Mouse (Mus musculus) C2C12 (cell line): Measurements from ENCODE around the gene Crabp2.

Experiments used
- CEBPB ChIP-seq: IDR thresholded peaks from one replicate; pipeline ENCODE4 v1.6.1; 2011; ENCODE audit warnings: low read depth, mild to moderate bottlenecking, control low read depth, moderate library complexity
- CTCF ChIP-seq: IDR thresholded peaks from one replicate; pipeline ENCODE4 v1.5.1; 2011; ENCODE audit not compliant: control insufficient read depth, insufficient read depth, insufficient read length
- MYOD1 ChIP-seq: IDR thresholded peaks from one replicate; pipeline ENCODE4 v1.6.1; 2011; ENCODE audit warnings: low read depth; ENCODE audit not compliant: control insufficient read depth, insufficient read length
- MYOG ChIP-seq: IDR thresholded peaks from one replicate; pipeline ENCODE4 v1.6.1; 2011; ENCODE audit not compliant: control insufficient read depth, insufficient read length; ENCODE audit errors: extremely low read depth

- TF ChIP-seq CTCF: no peak
- TF ChIP-seq CEBPB: no peak
- no peak for TF ChIP-seq MYOD1
- no peak for TF ChIP-seq MYOG
Measured at GRCm38 (mm10) chr3:87924996-87925395, 23.5 kb upstream of the Crabp2 start.
